In genomic region chrX:162800371-162800770, GRCm38 (mm10) we compare ENCODE assay signal across 7 mouse cellular contexts. TPM values are rescaled to one million over a fixed set of nuclear protein-coding genes. Genes with fewer than 3 reads are reported as not detected.
DNase-seq lines count a peak whose midpoint lies in the region; ATAC-seq and TF ChIP-seq lines count a peak whose summit lies in the region.

No protein-coding gene starts in this region.

- H3K27me3 ChIP-seq in midbrain, embryonic 14.5 days (ENCODE audit: control insufficient read depth, insufficient read depth, low read length), result no peaks in the 10 kb centered on the region
- H3K27me3 ChIP-seq in midbrain, embryonic 15.5 days (replicated peaks), result no peaks in the 10 kb centered on the region

- H3K9me3 ChIP-seq in midbrain, embryonic 14.5 days (ENCODE audit: control insufficient read depth, low read length), result no peaks in the 10 kb centered on the region
- no peaks in the 10 kb centered on the region for H3K9me3 ChIP-seq in midbrain, embryonic 15.5 days

- 0 out of 2 replicates have a peak, but pooled peaks cover 3% of the 10 kb centered on the region for H3K36me3 ChIP-seq in midbrain, embryonic 14.5 days (ENCODE audit: control insufficient read depth, insufficient read depth, low read length)
- no peaks in the 10 kb centered on the region for H3K36me3 ChIP-seq in midbrain, embryonic 15.5 days (replicated peaks)

- H3K4me3 ChIP-seq in midbrain, embryonic 14.5 days (replicated peaks; ENCODE audit: low read depth, low read length), result no peak overlapping the region
- H3K4me3 ChIP-seq in midbrain, embryonic 15.5 days, result no peak overlapping the region
- no peak overlapping the region for H3K4me3 ChIP-seq in lung, adult 2 months (replicated peaks; ENCODE audit: extremely low read depth, low read depth, low read length)

- peak; percentile 22; the same call in 1 of the 2 replicates for TF ChIP-seq CTCF in lung, adult 2 months (IDR thresholded peaks at IDR 0.05; ENCODE audit: insufficient read depth, low read length)

- H3K27ac ChIP-seq in midbrain, embryonic 14.5 days (replicated peaks; ENCODE audit: low read depth, low read length), result no peak overlapping the region
- H3K27ac ChIP-seq in midbrain, embryonic 15.5 days, result no peak overlapping the region

- TF ChIP-seq POLR2A in lung, adult 2 months (IDR thresholded peaks at IDR 0.05; ENCODE audit: borderline replicate concordance, extremely low read depth, low read depth, low read length), result no peak

- no peak for ATAC-seq in midbrain, embryonic 14.5 days (ENCODE audit: low FRiP score, low TSS enrichment)
- ATAC-seq in midbrain, embryonic 15.5 days (replicated peaks), result no peak

- H3K4me1 ChIP-seq in midbrain, embryonic 14.5 days (ENCODE audit: control insufficient read depth, insufficient read depth, low read length), result no peaks in the 10 kb centered on the region
- no peaks in the 10 kb centered on the region for H3K4me1 ChIP-seq in midbrain, embryonic 15.5 days
- no peaks in the 10 kb centered on the region for H3K4me1 ChIP-seq in lung, adult 2 months (ENCODE audit: control insufficient read depth, insufficient read depth, low read length)

- no peak overlapping the region for H3K9ac ChIP-seq in midbrain, embryonic 14.5 days (replicated peaks; ENCODE audit: low read length)
- no peak overlapping the region for H3K9ac ChIP-seq in midbrain, embryonic 15.5 days

- peak; percentile 76 for DNase-seq in midbrain, embryonic 14.5 days
- DNase-seq in WW6 (ENCODE audit: low read depth, low spot score), result peak; percentile 18
- DNase-seq in cerebellum, adult 9-10 months, result peak; percentile 62
- peak; percentile 69 for DNase-seq in induced T-regulatory cell, adult 2 months (ENCODE audit: low read depth)
- no peak for DNase-seq in lung, adult 2 months
- DNase-seq in right cerebral cortex, postnatal 14 days, result peak; percentile 30

- H3K4me2 ChIP-seq in midbrain, embryonic 14.5 days (ENCODE audit: low read length), result no peak overlapping the region
- no peak overlapping the region for H3K4me2 ChIP-seq in midbrain, embryonic 15.5 days

RNA-seq across cellular contexts. Expression of gene Txlng, which starts 28.9 kb away (rescaled TPM):
- 13.4 and 15.0 TPM in 2 replicates for polyA plus RNA-seq in midbrain, embryonic 14.5 days (2014; fragmentation: Nextera tagmentation; extraction: Ambion mirVana)
- polyA plus RNA-seq in midbrain, embryonic 15.5 days (2015; fragmentation: Nextera tagmentation; extraction: Ambion mirVana), result 11.5 and 11.6 TPM in 2 replicates
- polyA plus RNA-seq in lung, adult 2 months (2012; rRNA removed), result 2.7 and 4.9 TPM in 2 replicates

RNA-seq across cellular contexts. Expression of gene Rbbp7, which starts 40.2 kb away (rescaled TPM):
- 192 and 214 TPM in 2 replicates for polyA plus RNA-seq in midbrain, embryonic 14.5 days (2014; fragmentation: Nextera tagmentation; extraction: Ambion mirVana)
- polyA plus RNA-seq in midbrain, embryonic 15.5 days (2015; fragmentation: Nextera tagmentation; extraction: Ambion mirVana), result 201 and 210 TPM in 2 replicates
- polyA plus RNA-seq in lung, adult 2 months (2012; rRNA removed), result 33.5 and 50.1 TPM in 2 replicates
